Mouse (Mus musculus) spleen, adult 2 months (tissue): ENCODE data around the gene Magt1. TPM values are rescaled to one million over a fixed set of nuclear protein-coding genes. Genes with fewer than 3 reads are reported as not detected.
"Not testable (repeated sequence)": the region's sequence is repeated elsewhere in the genome, so short reads cannot be mapped to it uniquely, and the experiment has no call there.

Source experiments
- DNase-seq, 2 experiments: peaks; one replicate each; pipeline versions ENCODE4 v3.0.0 to v3.0.0-alpha.2; 2012 to 2021; ENCODE audit warnings: low spot score in 2 of 2, low read depth in 1 of 2
- H3K27ac ChIP-seq: fragments of 200-500 bp; 2 replicates; pipeline ENCODE4 v1.5.1; 2012; ENCODE audit warnings: low read length, inconsistent platforms; ENCODE audit not compliant: insufficient read depth
- H3K27me3 ChIP-seq: fragments of 200-500 bp; 2 replicates; pipeline ENCODE4 v1.6.1; 2012; ENCODE audit warnings: mild to moderate bottlenecking, moderate library complexity, low read length, inconsistent platforms; ENCODE audit not compliant: control insufficient read depth, insufficient read depth
- H3K36me3 ChIP-seq: fragments of 200-500 bp; 2 replicates; pipeline ENCODE4 v1.6.1; 2012; ENCODE audit warnings: mild to moderate bottlenecking, low read length, inconsistent platforms; ENCODE audit not compliant: control insufficient read depth, insufficient read depth
- H3K4me1 ChIP-seq: fragments of 200-500 bp; 2 replicates; pipeline ENCODE4 v1.6.1; 2011; ENCODE audit warnings: inconsistent platforms; ENCODE audit not compliant: control insufficient read depth, insufficient read depth, insufficient read length
- H3K4me3 ChIP-seq: fragments of 200-500 bp; 2 replicates; pipeline ENCODE4 v1.5.1; 2011; ENCODE audit warnings: mild to moderate bottlenecking, inconsistent platforms; ENCODE audit not compliant: insufficient read depth, insufficient read length; ENCODE audit errors: extremely low read depth
- CTCF ChIP-seq: fragments of 200-500 bp; IDR thresholded peaks from 2 replicates; pipeline ENCODE4 v1.5.1; 2011; ENCODE audit warnings: mild to moderate bottlenecking, inconsistent platforms; ENCODE audit not compliant: insufficient read depth, insufficient read length, insufficient replicate concordance; ENCODE audit errors: extremely low read depth
- POLR2A ChIP-seq: fragments of 200-500 bp; IDR thresholded peaks from 2 replicates; pipeline ENCODE4 v1.6.1; 2011; ENCODE audit warnings: low read depth, low read length, inconsistent platforms
- WGBS: fragments of 180-500 bp; shearing (Covaris S2); methylation state at CpG from one replicate; pipeline ENCODE4 v1.1.7; 2018; 5-methylcytosine and 5-hydroxymethylcytosine counted together
- polyA plus RNA-seq: library from polyadenylated mRNA; depleted of rRNA; stranded (reverse); fragments of >200 nt; gene quantifications from 2 replicates; pipeline ENCODE4 v1.2.3, GENCODE M21; 2012; rRNA removed

Gene Magt1
- polyA plus RNA-seq, 1 experiment, result 3.1 TPM

DNA sequence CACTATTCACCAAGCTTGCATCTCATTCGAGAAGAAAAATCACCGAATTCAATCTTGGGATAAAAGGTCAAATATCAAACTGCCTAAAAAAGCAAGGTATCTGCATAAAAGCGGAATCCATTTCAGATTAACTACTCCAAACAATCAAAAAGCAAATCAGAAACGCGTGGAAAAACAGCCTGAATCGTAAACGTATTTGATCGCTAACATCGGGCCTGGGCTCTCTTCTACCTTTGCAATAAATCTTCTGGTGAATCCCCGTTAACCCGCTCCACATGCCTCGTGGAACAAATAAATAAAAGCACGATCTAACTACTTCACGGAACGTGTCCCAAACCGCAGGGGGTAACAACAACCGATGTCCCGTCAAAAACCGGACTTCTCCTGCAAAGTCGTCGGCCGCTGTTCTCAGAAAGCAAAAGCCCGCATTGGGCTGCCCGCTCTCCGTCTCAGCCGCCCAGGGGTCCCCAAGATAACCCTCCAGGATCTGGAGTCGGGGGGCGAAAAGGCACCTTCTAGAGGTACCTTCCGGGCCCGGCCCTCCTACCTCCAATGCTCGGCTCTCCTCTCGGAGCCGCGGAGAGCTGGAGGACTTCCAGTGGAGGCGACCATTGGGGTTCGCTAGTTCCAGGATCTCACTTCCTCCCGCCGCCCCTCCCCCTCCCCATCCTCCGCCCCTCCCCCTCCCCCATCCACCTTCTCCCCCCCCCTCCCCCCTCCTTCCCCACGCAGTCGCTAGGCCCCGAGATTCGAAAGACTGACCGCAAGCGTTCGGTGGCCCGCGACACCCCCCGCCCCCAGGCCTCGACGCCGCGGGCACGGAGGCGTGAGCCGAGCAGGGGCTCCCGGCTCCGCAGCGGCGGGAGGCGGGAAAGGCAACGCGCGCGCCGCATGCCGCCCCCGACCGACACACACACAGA lies 83.5 kb downstream of the Magt1 start:
- no peak for TF ChIP-seq POLR2A
- TF ChIP-seq CTCF, result no peak
- Histone ChIP-seq H3K4me3 (peak overlapping the region; percentile 88), H3K27ac (peak overlapping the region; percentile 97), H3K27me3 (no peaks in the 10 kb centered on the region), H3K36me3 (no peaks in the 10 kb centered on the region), H3K4me1 (peaks cover 5% of the 10 kb centered on the region; the same call in 1 of the 2 replicates)
- peak in 1 of 2 experiments; percentile 15 for DNase-seq
- 37% methylated on average over 61 of the region's 69 CpGs for WGBS

DNA sequence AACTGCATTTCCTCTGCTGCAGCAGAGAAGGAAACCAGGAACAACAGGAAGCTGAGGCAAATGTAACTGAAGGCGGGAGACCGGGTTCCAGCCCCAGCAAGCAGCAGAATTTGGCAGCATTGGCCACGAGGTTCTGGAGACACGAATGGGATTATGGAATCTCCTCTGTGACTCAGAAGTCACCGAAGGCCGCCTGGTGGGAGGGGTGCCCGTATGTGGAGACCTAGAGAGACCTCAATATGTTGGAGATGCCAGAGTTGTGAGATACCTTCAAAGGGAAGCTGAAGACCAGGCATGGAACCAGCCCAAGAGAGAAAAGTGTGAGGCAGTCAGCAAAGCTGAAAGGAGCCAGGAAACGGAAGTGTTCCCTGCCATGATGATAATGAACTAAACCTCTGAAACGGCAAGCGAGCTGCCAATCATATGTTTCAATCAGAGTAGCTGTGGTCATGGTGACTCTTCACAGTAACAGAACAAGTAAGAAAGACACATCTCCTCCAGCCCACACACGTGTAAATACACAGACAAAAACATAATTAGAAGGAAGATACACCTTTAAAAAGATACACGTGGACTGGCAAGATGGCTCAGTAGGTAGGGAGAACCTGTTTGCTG lies 85.5 kb downstream of the Magt1 start:
- no peaks in the 10 kb centered on the region for H3K27me3 ChIP-seq
- 35% methylated on average over 12 of the region's 12 CpGs for WGBS
- DNase-seq, result no peak
- TF ChIP-seq CTCF, result no peak
- TF ChIP-seq POLR2A, result no peak
- peaks cover 5% of the 10 kb centered on the region; the same call in 1 of the 2 replicates for H3K4me1 ChIP-seq
- H3K27ac ChIP-seq, result peak overlapping the region; percentile 57
- no peak overlapping the region; the same call in none of the 2 replicates for H3K4me3 ChIP-seq
- no peaks in the 10 kb centered on the region for H3K36me3 ChIP-seq

- no peak for DNase-seq
- Histone ChIP-seq H3K36me3 (no peaks in the 10 kb centered on the region), H3K4me3 (no peak overlapping the region), H3K27ac (no peak overlapping the region), H3K4me1 (peaks cover 5% of the 10 kb centered on the region; the same call in 1 of the 2 replicates), H3K27me3 (no peaks in the 10 kb centered on the region)
- TF ChIP-seq POLR2A, result no peak
- no peak for TF ChIP-seq CTCF
- WGBS, result 82% methylated on average over 5 of the region's 5 CpGs
Measured at GRCm38 (mm10) chrX:105924326-105925070, 87.2 kb downstream of the Magt1 start.

DNA sequence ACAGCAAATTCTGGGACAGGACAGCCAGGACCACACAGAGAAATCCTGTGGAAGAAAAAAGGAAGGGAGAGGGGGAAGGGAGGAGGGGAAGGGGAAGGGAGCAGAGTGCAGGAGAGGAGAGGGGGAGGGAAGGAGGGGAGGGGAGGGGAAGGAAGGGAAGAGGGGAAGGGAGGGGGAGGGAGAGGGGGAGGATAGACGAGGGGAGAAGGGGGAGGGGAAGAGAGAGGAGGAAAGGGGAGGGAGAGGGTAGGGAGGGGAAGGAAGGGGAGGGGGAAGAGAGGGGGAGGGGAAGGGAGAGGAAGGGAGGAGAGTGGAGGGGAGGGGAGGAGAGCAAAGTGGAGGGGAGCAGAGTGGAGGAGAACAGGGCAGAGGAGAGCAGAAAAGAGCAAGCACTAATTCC lies 87.8 kb downstream of the Magt1 start:
- Histone ChIP-seq H3K36me3 (no peaks in the 10 kb centered on the region), H3K4me1 (peaks cover 5% of the 10 kb centered on the region; the same call in 1 of the 2 replicates), H3K27me3 (no peaks in the 10 kb centered on the region), H3K27ac (no peak overlapping the region), H3K4me3 (no peak overlapping the region)
- TF ChIP-seq CTCF, result no peak
- no peak for DNase-seq
- WGBS, result no CpG with 5 or more reads among the region's 1 CpGs

DNA sequence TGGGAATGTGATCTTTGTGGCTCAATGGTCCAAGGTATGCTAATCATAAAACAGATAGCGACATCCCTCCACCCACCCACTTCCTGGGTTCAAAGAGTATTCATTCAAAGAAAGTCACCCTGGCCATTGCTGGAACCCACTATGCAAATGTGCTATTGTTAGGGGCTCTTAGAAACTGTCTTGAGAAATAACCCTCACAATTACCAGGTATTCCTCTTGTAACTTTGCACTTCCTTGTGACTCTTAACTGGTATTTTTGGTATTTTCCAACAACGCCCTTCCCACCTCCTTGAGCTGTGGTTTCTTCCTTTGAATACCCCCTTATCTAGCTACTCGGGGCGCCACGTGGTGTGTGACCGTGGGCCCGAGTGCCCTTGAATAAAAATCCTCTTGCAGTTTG lies 88.7 kb downstream of the Magt1 start:
- not testable (repeated sequence) for H3K27me3 ChIP-seq, H3K27ac ChIP-seq
- 75% methylated on average over 7 of the region's 7 CpGs for WGBS

GRCm38 (mm10) chrX:105921421-105921820 lies 90.3 kb downstream of the Magt1 start:
- WGBS, result 77% methylated on average over 2 of the region's 2 CpGs
- Histone ChIP-seq H3K36me3 (no peaks in the 10 kb centered on the region), H3K4me1 (peaks cover 4% of the 10 kb centered on the region; the same call in 1 of the 2 replicates), H3K27me3 (no peaks in the 10 kb centered on the region), H3K27ac (no peak overlapping the region), H3K4me3 (no peak overlapping the region)
- TF ChIP-seq POLR2A, result no peak
- no peak for TF ChIP-seq CTCF
- peak in 1 of 2 experiments; percentile 41 for DNase-seq

More for the DNA sequence above, 88.7 kb downstream of the Magt1 start:
- not testable (repeated sequence) for H3K4me3 ChIP-seq, H3K4me1 ChIP-seq, DNase-seq, H3K36me3 ChIP-seq

Other genes starting within 250 kb of the Magt1 start
- 0.07 and 0.16 TPM in 2 replicates for gene Fgf16, start 247.6 kb downstream of the Magt1 start, polyA plus RNA-seq
- 31.7 and 55.3 TPM in 2 replicates for gene Atrx, start 82.5 kb downstream of the Magt1 start, polyA plus RNA-seq
- gene Cox7b, start 3.8 kb upstream of the Magt1 start, polyA plus RNA-seq, result 29.5 and 33.6 TPM in 2 replicates
- 1.2 and 1.6 TPM in 2 replicates for gene Atp7a, start 15.4 kb upstream of the Magt1 start, polyA plus RNA-seq
- 2.3 and 2.4 TPM in 2 replicates for gene Tlr13, start 131.3 kb upstream of the Magt1 start, polyA plus RNA-seq
- 26.3 and 27.8 TPM in 2 replicates for gene Pgk1, start 175.2 kb upstream of the Magt1 start, polyA plus RNA-seq
- gene Taf9b, start 209.3 kb upstream of the Magt1 start, polyA plus RNA-seq, result 2.2 and 2.4 TPM in 2 replicates
- gene Fnd3c2, start 243.5 kb upstream of the Magt1 start, polyA plus RNA-seq, result not detected in 2 replicates